Mouse (Mus musculus) CH12.LX (cell line): ENCODE measurements around the gene Gna14. TPM values are rescaled to one million over a fixed set of nuclear protein-coding genes. Genes with fewer than 3 reads are reported as not detected.
A peak's percentile ranks its signal among the peaks of the same experiment; 100 is the strongest.

Source experiments
- DNase-seq: peaks from one replicate; pipeline ENCODE4 v3.0.0-alpha.2; 2013; ENCODE audit errors: extremely low read depth
- H3K27ac ChIP-seq: 2 replicates; pipeline ENCODE4 v1.5.1; 2012; ENCODE audit warnings: low read depth, mild to moderate bottlenecking, control low read depth, moderate library complexity; ENCODE audit not compliant: insufficient read depth
- H3K27me3 ChIP-seq: replicated peaks from 2 replicates; pipeline ENCODE3; 2012; ENCODE audit warnings: inconsistent platforms
- H3K36me3 ChIP-seq, 2 experiments: replicated peaks in 1 of 2; 2 replicates each; pipeline versions ENCODE3 to v1.6.1; 2012; ENCODE audit warnings: inconsistent platforms in 1 of 2, low read length in 1 of 2, mild to moderate bottlenecking in 1 of 2, mixed read lengths in 1 of 2, moderate library complexity in 1 of 2; ENCODE audit not compliant: control insufficient read depth in 1 of 2, insufficient read depth in 1 of 2
- H3K4me1 ChIP-seq, 2 experiments: 2 replicates each; pipeline ENCODE4 v1.6.1; 2012; ENCODE audit warnings: inconsistent platforms in 1 of 2, moderate library complexity in 1 of 2; ENCODE audit not compliant: insufficient read depth in 2 of 2, control insufficient read depth in 1 of 2
- H3K4me2 ChIP-seq: 2 replicates; pipeline ENCODE4 v1.6.1; 2012; ENCODE audit warnings: low read depth, mild to moderate bottlenecking, control low read depth; ENCODE audit not compliant: poor library complexity, insufficient read depth, severe bottlenecking
- H3K4me3 ChIP-seq, 3 experiments: fragments of 150-350 bp in 1 of 3; sonication (generic) in 1 of 3; replicated peaks in 1 of 3; 2 replicates each; pipeline versions ENCODE3 to v1.5.1; 2011 to 2012; ENCODE audit warnings: low read depth in 2 of 3, low read length in 2 of 3, mild to moderate bottlenecking in 2 of 3, moderate library complexity in 2 of 3, control low read depth in 1 of 3, improper control_type of control experiment in 1 of 3, inconsistent platforms in 1 of 3, mixed read lengths in 1 of 3; ENCODE audit not compliant: poor library complexity in 1 of 3
- H3K79me2 ChIP-seq: replicated peaks from 2 replicates; pipeline ENCODE4 v1.6.1; 2012; ENCODE audit warnings: mild to moderate bottlenecking, moderate library complexity; ENCODE audit not compliant: control insufficient read depth, poor library complexity, insufficient read depth, severe bottlenecking; ENCODE audit errors: extremely low read depth
- H3K9ac ChIP-seq: 2 replicates; pipeline ENCODE4 v1.6.1; 2012; ENCODE audit warnings: low read depth, mild to moderate bottlenecking, control low read depth, moderate library complexity; ENCODE audit not compliant: insufficient read depth
- H3K9me3 ChIP-seq: replicated peaks from 2 replicates; pipeline ENCODE3; 2012; ENCODE audit warnings: low read length, inconsistent platforms, mixed read lengths
- CHD1 ChIP-seq: IDR thresholded peaks from 2 replicates; pipeline ENCODE4 v1.6.1; 2012; ENCODE audit warnings: low read depth, low read length, improper control_type of control experiment, inconsistent platforms
- CHD2 ChIP-seq: IDR thresholded peaks from 2 replicates; pipeline ENCODE4 v1.6.1; 2011; ENCODE audit warnings: low read length, improper control_type of control experiment
- CTCF ChIP-seq, 2 experiments: IDR thresholded peaks in 1 of 2; conservative IDR thresholded peaks in 1 of 2; 2 replicates each; pipeline ENCODE4 v1.5.1; 2011 to 2012; ENCODE audit warnings: low read depth in 2 of 2, low read length in 2 of 2, improper control_type of control experiment in 1 of 2, inconsistent platforms in 1 of 2, mild to moderate bottlenecking in 1 of 2, moderate library complexity in 1 of 2
- E2F4 ChIP-seq: IDR thresholded peaks from 2 replicates; pipeline ENCODE4 v1.6.1; 2011; ENCODE audit warnings: low read depth, low read length, improper control_type of control experiment; ENCODE audit not compliant: insufficient replicate concordance
- ELF1 ChIP-seq: IDR thresholded peaks from 2 replicates; pipeline ENCODE4 v1.6.1; 2014; ENCODE audit warnings: low read depth, mild to moderate bottlenecking, inconsistent platforms, low read length, improper control_type of control experiment
- EP300 ChIP-seq: IDR thresholded peaks from 2 replicates; pipeline ENCODE4 v1.6.1; 2011; ENCODE audit warnings: low read length, improper control_type of control experiment
- GABPA ChIP-seq: IDR thresholded peaks from 2 replicates; pipeline ENCODE4 v1.6.1; 2012; ENCODE audit warnings: low read depth, low read length, improper control_type of control experiment, inconsistent platforms; ENCODE audit not compliant: insufficient replicate concordance
- HCFC1 ChIP-seq: IDR thresholded peaks from 2 replicates; pipeline ENCODE4 v1.6.1; 2012; ENCODE audit warnings: low read depth, mild to moderate bottlenecking, inconsistent platforms, low read length, improper control_type of control experiment
- JUN ChIP-seq: IDR thresholded peaks from 2 replicates; pipeline ENCODE4 v1.6.1; 2011; ENCODE audit warnings: low read depth, mild to moderate bottlenecking, low read length, improper control_type of control experiment, moderate library complexity; ENCODE audit not compliant: insufficient read depth
- KAT2A ChIP-seq: IDR thresholded peaks from 2 replicates; pipeline ENCODE4 v1.6.1; 2012; ENCODE audit warnings: low read length, improper control_type of control experiment, inconsistent platforms; ENCODE audit not compliant: insufficient replicate concordance
- MEF2A ChIP-seq: IDR thresholded peaks from 2 replicates; pipeline ENCODE4 v1.6.1; 2014; ENCODE audit warnings: low read depth, mild to moderate bottlenecking, inconsistent platforms, low read length, improper control_type of control experiment, borderline replicate concordance
- MXI1 ChIP-seq: IDR thresholded peaks from 2 replicates; pipeline ENCODE4 v1.6.1; 2011; ENCODE audit warnings: mild to moderate bottlenecking, low read depth, low read length, improper control_type of control experiment
- NELFE ChIP-seq: IDR thresholded peaks from 2 replicates; pipeline ENCODE4 v1.6.1; 2011; ENCODE audit warnings: low read depth, low read length, improper control_type of control experiment
- NRF1 ChIP-seq: IDR thresholded peaks from 2 replicates; pipeline ENCODE4 v1.6.1; 2014; ENCODE audit warnings: low read depth, mild to moderate bottlenecking, inconsistent platforms, low read length, improper control_type of control experiment, moderate library complexity
- POLR2AphosphoS2 ChIP-seq: IDR thresholded peaks from 2 replicates; pipeline ENCODE4 v1.6.1; 2011; ENCODE audit warnings: low read depth, low read length, improper control_type of control experiment
- RAD21 ChIP-seq: IDR thresholded peaks from 2 replicates; pipeline ENCODE4 v1.6.1; 2011; ENCODE audit warnings: low read depth, mild to moderate bottlenecking, low read length, improper control_type of control experiment, moderate library complexity
- SIN3A ChIP-seq: IDR thresholded peaks from 2 replicates; pipeline ENCODE4 v1.6.1; 2012; ENCODE audit warnings: low read length, improper control_type of control experiment, inconsistent platforms
- SMC3 ChIP-seq: IDR thresholded peaks from 2 replicates; pipeline ENCODE4 v1.6.1; 2011; ENCODE audit warnings: low read depth, low read length, improper control_type of control experiment
- TBP ChIP-seq: conservative IDR thresholded peaks from 2 replicates; pipeline ENCODE4 v1.6.1; 2011; ENCODE audit warnings: low read depth, low read length, improper control_type of control experiment
- TCF12 ChIP-seq: IDR thresholded peaks from 2 replicates; pipeline ENCODE4 v1.6.1; 2014; ENCODE audit warnings: low read depth, mild to moderate bottlenecking, inconsistent platforms, low read length, improper control_type of control experiment
- UBTF ChIP-seq: IDR thresholded peaks from 2 replicates; pipeline ENCODE4 v1.6.1; 2012; ENCODE audit warnings: low read depth, mild to moderate bottlenecking, inconsistent platforms, low read length, improper control_type of control experiment, moderate library complexity
- USF2 ChIP-seq: conservative IDR thresholded peaks from 2 replicates; pipeline ENCODE4 v1.6.1; 2011; ENCODE audit warnings: low read depth, low read length, improper control_type of control experiment
- ZNF384 ChIP-seq: IDR thresholded peaks from 2 replicates; pipeline ENCODE4 v1.6.1; 2012; ENCODE audit warnings: low read depth, low read length, improper control_type of control experiment, inconsistent platforms
- dilution Hi-C: fragments of 300-500 bp; cut with MboI; formaldehyde crosslinking; loops from 2 replicates; pipeline ENCODE4 v1.14.3; 2020; ENCODE audit warnings: low sequenced_read_pairs; ENCODE audit not compliant: extremely low pct_unique_long_range_greater_than_20kb, extremely low pct_ligation_motif_present
- in situ Hi-C: fragments of 300-500 bp; cut with MboI; formaldehyde crosslinking; loops from 3 replicates; pipeline ENCODE4 v1.14.3; 2019; ENCODE audit warnings: low sequenced_read_pairs, low pct_ligation_motif_present, low pct_unique_long_range_greater_than_20kb, mixed read lengths
- polyA plus RNA-seq: library from polyadenylated mRNA; unstranded; fragments of >175 nt; gene quantifications from 2 replicates; pipeline ENCODE4 v1.2.1, GENCODE M21; 2012; ENCODE audit warnings: low read depth; ENCODE audit not compliant: insufficient read length
- total RNA-seq, 2 experiments: library from RNA; depleted of rRNA; stranded (reverse); fragments of 300-350 nt in 1 of 2; fragments of >200 nt in 1 of 2; gene quantifications; 2 replicates each; pipeline ENCODE4 v1.2.3; 2012 to 2014

Gna14 gene
- total RNA-seq (2012; rRNA removed) (0.08 TPM in 1 of 2 replicates, not detected in the other), total RNA-seq (2014; rRNA removed) (not detected in 2 replicates), polyA plus RNA-seq (not detected in 2 replicates)

GRCm38 (mm10) chr19:16435531-16436231 lies at the start of gene Gna14:
Gene Gna14, plus strand, starts transcription at chr19:16435762.
- Histone ChIP-seq H3K27me3 (no peaks in the 10 kb centered on the region), H3K9me3 (no peaks in the 10 kb centered on the region), H3K9ac (no peak within 1 kb of the TSS; the same call in 1 of the 2 replicates), H3K4me1 (peaks cover 0 to 5% of the 10 kb centered on the region in 2 experiments; a peak in 3 of 4 replicates), H3K4me2 (peak within 1 kb of the TSS; percentile 95), H3K27ac (no peak within 1 kb of the TSS), H3K79me2 (no peaks in the 10 kb centered on the region), H3K36me3 (no peaks in the 10 kb centered on the region), H3K4me3 (peak within 1 kb of the TSS in 2 of 3 experiments; percentile 15 to 48)
- TF ChIP-seq CHD2 (no peak), EP300 (no peak), SMC3 (peak; percentile 25; the same call in 1 of the 2 replicates), UBTF (0 out of 2 replicates have a peak, but pooled peaks have one; percentile 32), ELF1 (peak; percentile 77), CTCF (conservative IDR thresholded peaks at IDR 0.05 in 1 of 2, IDR thresholded peaks at IDR 0.05 in 1 of 2; ENCODE audit: low read depth in 2 of 2, low read length in 2 of 2) (peak in 1 of 2 experiments; percentile 64; a peak in 2 of 4 replicates), RAD21 (peak; percentile 18), E2F4 (no peak)
- peak; percentile 38 for DNase-seq
- in situ Hi-C loops (no loop called here), dilution Hi-C loops (no loop called here)

GRCm38 (mm10) chr19:16386514-16386913 lies 49.0 kb upstream of the Gna14 start:
- Histone ChIP-seq H3K27ac (no peak overlapping the region), H3K79me2 (no peaks in the 10 kb centered on the region), H3K9me3 (no peaks in the 10 kb centered on the region), H3K36me3 (peaks cover 8 to 51% of the 10 kb centered on the region in 2 experiments), H3K9ac (no peak overlapping the region), H3K27me3 (no peaks in the 10 kb centered on the region), H3K4me2 (no peak overlapping the region), H3K4me1 (peaks cover 5 to 14% of the 10 kb centered on the region in 2 experiments), H3K4me3 (no peak overlapping the region)
- DNase-seq, result no peak
- TF ChIP-seq TBP, result no peak
- no peak for TF ChIP-seq MXI1
- no peak for TF ChIP-seq KAT2A
- no peak for TF ChIP-seq TCF12
- TF ChIP-seq EP300, result no peak
- TF ChIP-seq CHD1, result no peak
- no peak for TF ChIP-seq ZNF384
- no peak for TF ChIP-seq MEF2A
- no peak for TF ChIP-seq USF2
- TF ChIP-seq NRF1, result no peak
- TF ChIP-seq NELFE, result no peak
- no peak for TF ChIP-seq SIN3A
- TF ChIP-seq SMC3, result no peak
- no peak for TF ChIP-seq HCFC1
- no peak for TF ChIP-seq ELF1
- no peak for TF ChIP-seq CHD2
- TF ChIP-seq GABPA, result no peak
- no peak for TF ChIP-seq JUN
- no peak for TF ChIP-seq CTCF (conservative IDR thresholded peaks at IDR 0.05 in 1 of 2, IDR thresholded peaks at IDR 0.05 in 1 of 2; ENCODE audit: low read depth in 2 of 2, low read length in 2 of 2)
- no peak for TF ChIP-seq POLR2AphosphoS2
- dilution Hi-C loops (no loop called here), in situ Hi-C loops (no loop called here)
